Mouse (Mus musculus): ENCODE data around the gene Bst2.

Bst2 gene

GRCm38 (mm10) chr8:71537028-71537867 lies at the start of gene Bst2:
Gene Bst2, minus strand, starts transcription at chr8:71537456.
- peak; percentile 63 to 66 for DNase-seq (ENCODE audit: low spot score in 2 of 2)

GRCm38 (mm10) chr8:71586891-71587290 lies 49.6 kb upstream of the Bst2 start:
- peak; percentile 64 to 76 for DNase-seq (ENCODE audit: low spot score in 2 of 2)

- no peak for DNase-seq (ENCODE audit: low spot score in 2 of 2)
Measured at GRCm38 (mm10) chr8:71580201-71580600, 42.9 kb upstream of the Bst2 start.

GRCm38 (mm10) chr8:71579476-71579875 lies 42.2 kb upstream of the Bst2 start:
- no peak for DNase-seq (ENCODE audit: low spot score in 2 of 2)

- no peak for DNase-seq (ENCODE audit: low spot score in 2 of 2)
Measured at GRCm38 (mm10) chr8:71579009-71579408, 41.8 kb upstream of the Bst2 start.

- DNase-seq (ENCODE audit: low spot score in 2 of 2), result no peak
Measured at GRCm38 (mm10) chr8:71577856-71578387, 40.7 kb upstream of the Bst2 start.

- no peak for DNase-seq (ENCODE audit: low spot score in 2 of 2)
Measured at GRCm38 (mm10) chr8:71575020-71575419, 37.8 kb upstream of the Bst2 start.

GRCm38 (mm10) chr8:71574426-71574825 lies 37.2 kb upstream of the Bst2 start:
- no peak for DNase-seq (ENCODE audit: low spot score in 2 of 2)

GRCm38 (mm10) chr8:71572847-71573633 lies 35.8 kb upstream of the Bst2 start:
- peak; percentile 94 to 95 for DNase-seq (ENCODE audit: low spot score in 2 of 2)

- DNase-seq (ENCODE audit: low spot score in 2 of 2), result no peak
Measured at GRCm38 (mm10) chr8:71572077-71572476, 34.8 kb upstream of the Bst2 start.

- DNase-seq (ENCODE audit: low spot score in 2 of 2), result peak; percentile 97 to 99
Measured at GRCm38 (mm10) chr8:71570291-71570954, 33.2 kb upstream of the Bst2 start.

- DNase-seq (ENCODE audit: low spot score in 2 of 2), result peak; percentile 93 to 95
Measured at GRCm38 (mm10) chr8:71569366-71570290, 32.4 kb upstream of the Bst2 start.

- no peak for DNase-seq (ENCODE audit: low spot score in 2 of 2)
Measured at GRCm38 (mm10) chr8:71568941-71569340, 31.7 kb upstream of the Bst2 start.

- peak; percentile 87 to 89 for DNase-seq (ENCODE audit: low spot score in 2 of 2)
Measured at GRCm38 (mm10) chr8:71568387-71568937, 31.2 kb upstream of the Bst2 start, which contains the start of gene Slc27a1. Gene Slc27a1, plus strand, starts transcription at chr8:71568882.

GRCm38 (mm10) chr8:71567587-71567986 lies 30.3 kb upstream of the Bst2 start:
- no peak for DNase-seq (ENCODE audit: low spot score in 2 of 2)

- no peak for DNase-seq (ENCODE audit: low spot score in 2 of 2)
Measured at GRCm38 (mm10) chr8:71566501-71566900, 29.2 kb upstream of the Bst2 start, which contains the start of gene Nxnl1. Gene Nxnl1, minus strand, starts transcription at chr8:71566601.

GRCm38 (mm10) chr8:71563992-71564391 lies 26.7 kb upstream of the Bst2 start:
- no peak for DNase-seq (ENCODE audit: low spot score in 2 of 2)

GRCm38 (mm10) chr8:71562751-71563150 lies 25.5 kb upstream of the Bst2 start:
- DNase-seq (ENCODE audit: low spot score in 2 of 2), result peak; percentile 55 to 77

GRCm38 (mm10) chr8:71561401-71561800 lies 24.1 kb upstream of the Bst2 start:
- peak in 1 of 2 experiments; percentile 63 for DNase-seq (ENCODE audit: low spot score in 2 of 2)

- no peak for DNase-seq (ENCODE audit: low spot score in 2 of 2)
Measured at GRCm38 (mm10) chr8:71560765-71561164, 23.5 kb upstream of the Bst2 start.
